31 mouse cellular contexts compared by ENCODE assay signal in the genomic region with DNA sequence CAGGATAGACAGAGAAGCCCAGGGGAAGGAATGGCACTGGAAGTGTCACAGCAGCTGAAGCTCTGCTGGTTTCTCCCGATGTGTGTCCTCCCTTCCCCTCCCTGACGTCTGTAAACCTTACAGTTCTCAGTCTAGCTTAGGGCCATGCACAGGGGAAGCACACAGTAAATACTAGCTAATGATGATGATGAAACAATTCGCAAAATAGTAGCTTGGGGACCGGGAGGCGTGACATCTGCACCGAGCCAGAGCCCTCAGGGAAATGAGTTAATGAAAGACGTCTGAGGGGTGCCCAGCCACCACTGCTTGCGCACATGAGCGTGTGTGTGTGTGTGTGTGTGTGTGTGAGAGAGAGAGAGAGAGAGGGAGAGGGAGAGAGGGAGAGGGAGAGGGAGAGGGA. TPM values are rescaled to one million over a fixed set of nuclear protein-coding genes. Genes with fewer than 3 reads are reported as not detected.
"Had no signal": no experiment of that assay in that cellular context is flagged by ENCODE, and none has a peak within 500 bp of the region (broad histone marks: within the 10 kb centered on the region; RNA-seq: fewer than 3 reads in every experiment).

No protein-coding gene starts in this region.

- DNase-seq: gastrocnemius, postnatal 14 days; gastrocnemius, postnatal 36 days; heart, adult 11 months; heart, adult 2 months; heart, postnatal 14 days; heart, postnatal 36 days; kidney, adult 18-20 months; kidney, adult 8-10 months; kidney, postnatal 10 days; kidney, postnatal 25 days; kidney, postnatal 4 days; layer of hippocampus, adult 9-11 months; layer of hippocampus, postnatal 36 days; left cerebral cortex, postnatal 4 days had no signal

- H3K9me3 ChIP-seq: heart, embryonic 13.5 days; heart, embryonic 15.5 days; hindbrain, embryonic 13.5 days; intestine, embryonic 15.5 days; limb, embryonic 13.5 days; limb, embryonic 15.5 days; liver, embryonic 12.5 days had no signal

- H3K4me2 ChIP-seq: heart, embryonic 11.5 days; heart, embryonic 13.5 days; heart, embryonic 15.5 days; hindbrain, embryonic 13.5 days; intestine, embryonic 15.5 days; limb, embryonic 13.5 days; limb, embryonic 15.5 days; liver, embryonic 12.5 days had no signal

- H3K36me3 ChIP-seq: heart, embryonic 13.5 days; heart, embryonic 15.5 days; hindbrain, embryonic 13.5 days; intestine, embryonic 15.5 days; limb, embryonic 13.5 days; limb, embryonic 15.5 days; liver, embryonic 12.5 days had no signal

- H3K9ac ChIP-seq: heart, embryonic 13.5 days; heart, embryonic 15.5 days; hindbrain, embryonic 13.5 days; intestine, embryonic 15.5 days; limb, embryonic 13.5 days; limb, embryonic 15.5 days; liver, embryonic 12.5 days; liver, embryonic 14.5 days had no signal

- H3K4me3 ChIP-seq: heart, adult 2 months; heart, embryonic 13.5 days; heart, embryonic 15.5 days; hindbrain, embryonic 13.5 days; intestine, embryonic 15.5 days; layer of hippocampus, adult 2 months; limb, embryonic 13.5 days; limb, embryonic 15.5 days; liver, embryonic 12.5 days had no signal

- H3K27me3 ChIP-seq: intestine, embryonic 15.5 days had no signal

- H3K27ac ChIP-seq: heart, adult 2 months; heart, embryonic 13.5 days; heart, embryonic 15.5 days; hindbrain, embryonic 13.5 days; intestine, embryonic 15.5 days; layer of hippocampus, adult 2 months; limb, embryonic 13.5 days; limb, embryonic 15.5 days; liver, embryonic 12.5 days; liver, embryonic 14.5 days had no signal

- ATAC-seq: hindbrain, embryonic 16.5 days; inflammation-experienced regulatory T-cells, adult 6 months; intestine, embryonic 15.5 days; intestine, postnatal 0 days; liver, embryonic 12.5 days had no signal

RNA-seq across cellular contexts. Expression of a gene that starts 15.2 kb away (rescaled TPM):
- total RNA-seq: hematopoietic stem cell, adult 5-6 weeks had no signal
- polyA plus RNA-seq: inflammation-experienced regulatory T-cells, adult 6 months; limb, embryonic 13.5 days had no signal

RNA-seq across cellular contexts. Expression of a gene that starts 17.0 kb away (rescaled TPM):
- total RNA-seq: gastrocnemius, adult 18-20 months; gastrocnemius, adult 8-10 months; gastrocnemius, postnatal 14 days; gastrocnemius, postnatal 36 days; heart, adult 2 months; heart, postnatal 36 days; hematopoietic stem cell, adult 5-6 weeks; left cerebral cortex, postnatal 4 days; liver, adult 2 months had no signal
